Mouse (Mus musculus) thymus, adult 2 months (tissue): ENCODE results near the gene Gm3646. TPM values are rescaled to one million over a fixed set of nuclear protein-coding genes. Genes with fewer than 3 reads are reported as not detected.

Experiments used
- DNase-seq: peaks from one replicate; pipeline ENCODE4 v3.0.0; 2021
- H3K27ac ChIP-seq: fragments of 200-500 bp; 2 replicates; pipeline ENCODE4 v1.5.1; 2012; ENCODE audit warnings: low read length, control low read depth; ENCODE audit not compliant: control insufficient read depth, insufficient read depth
- H3K27me3 ChIP-seq: fragments of 200-500 bp; 2 replicates; pipeline ENCODE4 v1.6.1; 2012; ENCODE audit warnings: mild to moderate bottlenecking, low read length, moderate library complexity, mixed read lengths; ENCODE audit not compliant: control insufficient read depth, insufficient read depth
- H3K36me3 ChIP-seq: fragments of 200-500 bp; 2 replicates; pipeline ENCODE4 v1.6.1; 2012; ENCODE audit warnings: mild to moderate bottlenecking, low read length, moderate library complexity; ENCODE audit not compliant: control insufficient read depth, insufficient read depth
- H3K4me1 ChIP-seq: fragments of 200-500 bp; replicated peaks from 2 replicates; pipeline ENCODE4 v1.6.1; 2012; ENCODE audit warnings: low read length; ENCODE audit not compliant: control insufficient read depth, insufficient read depth
- H3K4me3 ChIP-seq: fragments of 200-500 bp; 2 replicates; pipeline ENCODE4 v1.5.1; 2012; ENCODE audit warnings: mild to moderate bottlenecking, low read length, control low read depth, moderate library complexity; ENCODE audit not compliant: control insufficient read depth, insufficient read depth
- CTCF ChIP-seq: fragments of 200-500 bp; IDR thresholded peaks from 2 replicates; pipeline ENCODE4 v1.5.1; 2012; ENCODE audit warnings: mild to moderate bottlenecking, control low read depth, low read length, moderate library complexity, borderline replicate concordance; ENCODE audit not compliant: control insufficient read depth, poor library complexity, insufficient read depth; ENCODE audit errors: extremely low read depth
- POLR2A ChIP-seq: fragments of 200-500 bp; IDR thresholded peaks from 2 replicates; pipeline ENCODE4 v1.6.1; 2012; ENCODE audit warnings: mild to moderate bottlenecking, low read length, control low read depth, moderate library complexity; ENCODE audit not compliant: control insufficient read depth, poor library complexity, insufficient read depth; ENCODE audit errors: extremely low read depth
- WGBS: fragments of 180-500 bp; shearing (Covaris S2); methylation state at CpG from one replicate; pipeline ENCODE4 v1.1.7; 2018; 5-methylcytosine and 5-hydroxymethylcytosine counted together
- polyA plus RNA-seq: library from polyadenylated mRNA; depleted of rRNA; stranded (reverse); fragments of >200 nt; gene quantifications from 2 replicates; pipeline ENCODE4 v1.2.3, GENCODE M21; 2012; rRNA removed

Gene Gm3646
- not detected in 2 replicates for polyA plus RNA-seq

GRCm38 (mm10) chr1:39805243-39805979, at the start of gene Gm3646:
TSS of gene Gm3646 (minus strand) at chr1:39805332.
- Histone ChIP-seq H3K4me3 (no peak within 1 kb of the TSS), H3K4me1 (no peaks in the 10 kb centered on the region), H3K36me3 (no peaks in the 10 kb centered on the region), H3K27me3 (no peaks in the 10 kb centered on the region), H3K27ac (no peak within 1 kb of the TSS)
- 95% methylated on average over 4 of the region's 4 CpGs for WGBS
- no peak for DNase-seq
- TF ChIP-seq POLR2A, result no peak
- TF ChIP-seq CTCF, result no peak

- WGBS, result 43% methylated on average over 7 of the region's 7 CpGs
- TF ChIP-seq POLR2A, result no peak
- no peak for TF ChIP-seq CTCF
These were observed 41.9 kb upstream of the Gm3646 start for GRCm38 (mm10) chr1:39847066-39847465.

GRCm38 (mm10) chr1:39846031-39846550, 41.0 kb upstream of the Gm3646 start:
- Histone ChIP-seq H3K4me1 (peaks cover 24% of the 10 kb centered on the region), H3K4me3 (no peak overlapping the region), H3K27me3 (no peaks in the 10 kb centered on the region), H3K36me3 (no peaks in the 10 kb centered on the region), H3K27ac (no peak overlapping the region)
- DNase-seq, result no peak
- 92% methylated on average over 4 of the region's 4 CpGs for WGBS
- TF ChIP-seq POLR2A (no peak), CTCF (no peak)

More at GRCm38 (mm10) chr1:39847066-39847465, 41.9 kb upstream of the Gm3646 start:
- Histone ChIP-seq H3K4me3 (no peak overlapping the region), H3K36me3 (no peaks in the 10 kb centered on the region), H3K4me1 (peaks cover 18% of the 10 kb centered on the region), H3K27me3 (no peaks in the 10 kb centered on the region), H3K27ac (no peak overlapping the region)
- DNase-seq, result no peak

GRCm38 (mm10) chr1:39843328-39843727, 38.2 kb upstream of the Gm3646 start:
- Histone ChIP-seq H3K4me3 (no peak overlapping the region), H3K4me1 (peaks cover 33% of the 10 kb centered on the region), H3K36me3 (no peaks in the 10 kb centered on the region), H3K27ac (no peak overlapping the region), H3K27me3 (no peaks in the 10 kb centered on the region)
- DNase-seq, result peak; percentile 11
- WGBS, result 12% methylated on average over 5 of the region's 5 CpGs
- TF ChIP-seq POLR2A, result no peak
- no peak for TF ChIP-seq CTCF

GRCm38 (mm10) chr1:39842218-39843007, 37.3 kb upstream of the Gm3646 start:
- DNase-seq, result no peak
- H3K27ac ChIP-seq, result no peak overlapping the region
- WGBS, result 45% methylated on average over 14 of the region's 14 CpGs
- no peak for TF ChIP-seq POLR2A
- TF ChIP-seq CTCF, result no peak
- H3K27me3 ChIP-seq, result no peaks in the 10 kb centered on the region
- peaks cover 33% of the 10 kb centered on the region for H3K4me1 ChIP-seq
- H3K36me3 ChIP-seq, result no peaks in the 10 kb centered on the region
- H3K4me3 ChIP-seq, result no peak overlapping the region

- no peak for TF ChIP-seq CTCF
- TF ChIP-seq POLR2A, result no peak
- 14% methylated on average over 4 of the region's 4 CpGs for WGBS
- Histone ChIP-seq H3K27me3 (no peaks in the 10 kb centered on the region), H3K27ac (no peak overlapping the region), H3K36me3 (no peaks in the 10 kb centered on the region), H3K4me1 (peaks cover 30% of the 10 kb centered on the region), H3K4me3 (no peak overlapping the region)
- peak; percentile 30 for DNase-seq
These were observed 35.7 kb upstream of the Gm3646 start for GRCm38 (mm10) chr1:39840856-39841255.
